Mouse (Mus musculus) testis, postnatal 10 days (tissue): Measurements from ENCODE around the gene Iqcd.

Experiments
- DNase-seq: peaks from one replicate; pipeline ENCODE4 v3.0.0; 2021; ENCODE audit warnings: low spot score

Gene Iqcd

GRCm38 (mm10) chr5:120604839-120605238 is 16.0 kb downstream of the Iqcd start:
- peak; percentile 94 for DNase-seq

- no peak for DNase-seq
Observed at GRCm38 (mm10) chr5:120605241-120605661, 16.4 kb downstream of the Iqcd start.

- DNase-seq: peak; percentile 95
Observed at GRCm38 (mm10) chr5:120605688-120606087, 16.9 kb downstream of the Iqcd start.

GRCm38 (mm10) chr5:120606590-120607200 is 17.9 kb downstream of the Iqcd start:
- DNase-seq: peak; percentile 61

- no peak for DNase-seq
Observed at GRCm38 (mm10) chr5:120607335-120607734, 18.5 kb downstream of the Iqcd start.

GRCm38 (mm10) chr5:120609246-120609775 is 20.5 kb downstream of the Iqcd start:
- DNase-seq: peak; percentile 64

GRCm38 (mm10) chr5:120610906-120611305 is 22.1 kb downstream of the Iqcd start:
- DNase-seq: peak; percentile 64

- peak; percentile 59 for DNase-seq
Observed at GRCm38 (mm10) chr5:120611416-120611815, 22.6 kb downstream of the Iqcd start.

- peak; percentile 99 for DNase-seq
Observed at GRCm38 (mm10) chr5:120612442-120612821, 23.6 kb downstream of the Iqcd start, which contains the start of the genes Rita1 and Ddx54. TSS of gene Rita1 (minus strand) at chr5:120612589. TSS of gene Ddx54 (plus strand) at chr5:120612739.

GRCm38 (mm10) chr5:120612822-120613604 is 24.2 kb downstream of the Iqcd start:
- DNase-seq: peak; percentile 100

GRCm38 (mm10) chr5:120615903-120616302 is 27.1 kb downstream of the Iqcd start:
- DNase-seq: peak; percentile 66

- no peak for DNase-seq
Observed at GRCm38 (mm10) chr5:120618778-120619177, 30.0 kb downstream of the Iqcd start.

- peak; percentile 84 for DNase-seq
Observed at GRCm38 (mm10) chr5:120619201-120619600, 30.4 kb downstream of the Iqcd start.

GRCm38 (mm10) chr5:120620375-120621077 is 31.7 kb downstream of the Iqcd start:
- DNase-seq: peak; percentile 92

GRCm38 (mm10) chr5:120621078-120621765 is 32.4 kb downstream of the Iqcd start:
- DNase-seq: no peak

- DNase-seq: no peak
Observed at GRCm38 (mm10) chr5:120621846-120622197, 33.0 kb downstream of the Iqcd start.

- DNase-seq: no peak
Observed at GRCm38 (mm10) chr5:120622198-120622851, 33.5 kb downstream of the Iqcd start.

- DNase-seq: no peak
Observed at GRCm38 (mm10) chr5:120624427-120624826, 35.6 kb downstream of the Iqcd start.

- DNase-seq: peak; percentile 84
Observed at GRCm38 (mm10) chr5:120626399-120626798, 37.6 kb downstream of the Iqcd start.

- no peak for DNase-seq
Observed at GRCm38 (mm10) chr5:120627515-120628300, 38.9 kb downstream of the Iqcd start.

GRCm38 (mm10) chr5:120628624-120629023 is 39.8 kb downstream of the Iqcd start:
- DNase-seq: peak; percentile 74
